Mouse (Mus musculus) kidney, postnatal 25 days (tissue): ENCODE results near the gene Soat1.
"Not testable (repeated sequence)": the region's sequence is repeated elsewhere in the genome, so short reads cannot be mapped to it uniquely, and the experiment has no call there.

ENCODE experiments used
- DNase-seq, 2 experiments: peaks; one replicate each; pipeline ENCODE4 v3.0.0; 2021; ENCODE audit warnings: mixed read lengths in 2 of 2

The Soat1 gene

DNA sequence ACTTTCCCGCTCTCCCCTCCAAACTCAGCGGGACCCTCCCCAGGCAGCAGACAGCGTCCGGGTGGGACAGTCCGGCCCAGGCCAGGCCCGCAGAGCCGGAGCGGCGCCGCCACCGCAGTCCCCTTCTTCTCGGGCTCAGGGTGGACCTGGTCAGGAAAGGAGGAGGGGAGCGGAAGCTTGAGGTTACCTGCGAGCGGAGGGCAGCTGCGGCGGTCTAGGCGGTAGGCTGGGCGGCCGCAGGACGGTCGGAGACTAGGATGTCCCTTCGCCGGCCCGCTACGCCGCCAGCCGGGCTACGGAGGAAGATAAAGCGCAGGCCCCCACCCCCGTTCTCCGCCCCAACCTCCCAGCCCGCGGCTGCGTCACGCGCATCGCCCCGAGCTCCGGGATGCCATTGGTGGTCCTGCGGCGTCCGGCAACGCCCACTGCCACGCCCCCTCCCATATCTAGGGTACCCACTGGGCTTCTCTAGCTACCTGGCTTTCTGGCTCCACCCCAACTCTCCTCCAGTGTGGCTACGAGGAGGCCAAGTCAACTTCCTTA is at the start of gene Soat1:
Gene Soat1, minus strand, starts transcription at position 371 of the 543 bp plus-strand sequence.
- peak; percentile 94 to 96 for DNase-seq

DNA sequence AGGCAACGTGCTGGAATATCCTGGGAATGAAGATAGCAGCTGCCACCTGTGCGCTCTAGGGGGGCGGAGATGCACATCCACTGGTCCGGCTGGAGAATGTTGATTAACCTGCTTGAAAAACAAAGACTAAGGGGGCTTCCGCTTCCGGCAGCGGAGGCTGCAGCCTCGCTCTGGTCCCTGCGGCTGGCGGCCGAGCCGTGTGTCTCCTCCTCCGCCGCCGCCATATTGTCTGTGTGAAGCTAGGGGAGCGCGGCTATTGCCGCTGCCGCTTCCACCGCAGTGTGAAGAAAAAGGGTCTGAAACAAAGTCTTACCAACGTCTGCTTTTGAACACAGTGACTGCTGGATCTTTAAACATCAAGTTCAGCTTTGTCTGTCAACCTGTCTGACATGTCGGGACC is 49.7 kb upstream of the Soat1 start, which contains the start of gene Gm10031:
Gene Gm10031, plus strand, starts transcription at position 171 of the 400 bp plus-strand sequence.
- DNase-seq: not testable (repeated sequence)

DNA sequence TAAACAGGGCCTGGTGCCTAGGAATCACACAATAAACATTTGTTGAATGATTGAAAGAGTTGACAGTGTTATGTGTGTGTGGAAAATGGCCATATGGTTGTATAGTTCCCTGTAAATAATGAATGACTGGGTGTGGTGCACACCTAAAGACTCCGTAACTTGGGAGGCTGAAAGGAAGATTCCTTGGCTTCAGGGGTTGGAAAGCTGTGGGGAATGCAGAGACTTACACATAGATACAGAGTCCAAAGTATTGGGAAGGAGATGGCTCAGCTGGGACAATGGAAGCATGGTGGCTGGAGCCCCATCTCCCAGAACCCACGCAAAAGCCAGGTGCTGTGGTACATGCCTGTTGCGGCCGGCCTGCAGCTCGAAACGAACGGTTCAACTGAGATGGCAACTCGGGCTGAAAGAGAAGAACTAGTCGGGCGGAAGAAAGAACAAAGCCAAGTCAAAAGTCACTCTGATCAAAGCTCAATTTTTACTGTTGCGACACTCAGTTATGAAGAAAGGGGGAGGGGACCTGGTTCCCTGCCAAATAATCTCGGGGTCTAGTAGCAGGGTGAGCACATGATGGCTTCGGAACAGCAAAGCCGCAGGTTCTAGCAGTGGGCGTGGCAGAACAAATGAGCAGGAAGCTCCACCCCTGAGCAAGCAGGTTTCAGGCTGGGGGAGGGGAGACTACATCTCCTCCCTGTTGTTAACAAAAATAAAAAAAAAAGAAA is 47.8 kb upstream of the Soat1 start:
- DNase-seq: peak; percentile 81 to 82

DNA sequence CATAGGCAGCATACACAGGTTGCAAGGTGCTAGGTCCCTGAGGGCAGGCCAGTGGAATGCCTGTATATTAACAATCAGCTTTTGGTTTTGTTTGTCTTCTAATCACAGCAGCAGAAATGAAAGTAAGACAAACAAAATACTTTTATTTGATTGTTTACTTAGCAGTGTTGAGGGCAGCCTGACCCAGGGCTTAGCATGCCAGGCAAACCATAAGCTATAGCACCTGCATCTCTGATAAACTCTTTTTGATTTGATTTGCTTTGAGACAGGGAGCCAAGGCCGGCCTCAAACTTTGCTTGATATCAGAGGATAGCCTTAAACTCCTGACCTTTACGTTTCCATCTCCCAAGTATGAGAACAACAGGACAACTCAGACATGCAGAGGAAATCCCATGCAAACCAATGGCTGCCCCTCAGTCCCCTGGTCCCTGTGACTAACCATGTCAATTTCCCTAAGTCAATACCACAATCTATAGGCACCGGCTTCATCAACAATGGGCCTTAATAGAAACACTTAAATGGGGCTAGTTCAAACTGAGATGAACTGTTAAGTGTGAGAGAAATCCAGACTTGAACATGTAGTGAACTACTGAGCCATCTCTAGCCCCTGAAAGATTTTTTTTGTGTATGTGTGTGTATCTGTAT is 46.1 kb upstream of the Soat1 start:
- DNase-seq: no peak

DNA sequence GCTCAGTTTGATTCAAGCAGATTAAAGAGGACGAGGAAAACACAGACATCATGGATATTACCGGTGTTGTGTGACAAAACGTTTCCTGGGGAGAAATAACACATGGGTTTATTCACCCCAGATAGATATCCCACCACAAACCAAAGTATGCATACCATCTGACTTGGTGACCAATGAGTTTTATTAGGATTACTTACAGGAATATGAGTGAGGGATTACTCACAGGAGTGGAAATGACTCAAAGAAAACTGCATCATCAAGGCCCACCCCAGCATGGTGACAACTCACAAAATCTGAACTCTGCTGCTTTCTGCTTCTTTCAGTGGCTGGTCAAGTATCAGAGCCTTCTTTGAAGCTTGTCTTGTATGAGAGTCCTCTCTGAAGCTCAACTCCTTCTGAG is 33.6 kb upstream of the Soat1 start:
- no peak for DNase-seq

DNA sequence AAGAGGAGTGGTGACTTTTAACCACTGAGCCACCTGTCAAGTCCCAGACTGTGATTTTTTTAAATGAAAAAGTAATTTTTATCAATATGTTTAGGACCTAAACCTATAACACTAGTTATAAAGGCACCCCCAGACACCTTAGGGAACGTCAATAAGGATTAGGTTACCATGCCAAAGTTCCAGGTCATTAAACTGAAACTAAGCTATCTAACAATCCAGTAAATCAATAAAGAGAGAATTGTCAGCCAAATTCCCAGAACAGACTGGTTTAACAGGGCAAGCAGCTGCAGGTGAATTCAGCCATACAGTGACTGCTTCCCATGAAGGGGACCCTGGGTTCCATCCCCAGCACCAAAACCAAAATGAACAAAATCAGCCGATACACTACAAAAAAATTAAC is 31.8 kb upstream of the Soat1 start:
- no peak for DNase-seq

DNA sequence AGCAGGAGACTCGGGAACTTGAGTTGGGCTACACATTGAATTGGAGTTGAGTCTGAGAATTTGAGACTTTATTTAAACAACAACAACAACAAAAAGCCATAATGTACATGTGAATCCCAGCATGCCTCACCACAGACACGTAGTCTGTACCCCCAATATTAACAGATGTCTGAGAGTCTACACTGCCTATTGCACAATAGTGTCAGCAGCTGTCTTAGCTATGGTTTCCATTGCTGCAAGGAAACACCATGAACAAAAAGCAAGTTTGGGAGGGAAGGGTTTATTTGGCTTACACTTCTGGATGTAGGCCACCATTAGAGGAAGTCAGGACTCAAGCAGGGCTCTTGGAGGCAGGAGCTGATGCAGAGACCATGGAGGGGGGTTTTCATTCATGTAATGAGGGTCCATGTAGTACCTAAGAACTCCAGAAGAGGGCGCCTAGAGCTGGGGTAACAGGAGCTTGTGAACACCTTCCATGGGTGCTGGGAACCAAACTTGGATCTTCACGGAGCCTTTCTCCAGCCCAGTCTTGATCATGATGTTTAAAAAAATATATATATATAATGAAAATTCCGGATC is 30.9 kb upstream of the Soat1 start:
- DNase-seq: no peak

DNA sequence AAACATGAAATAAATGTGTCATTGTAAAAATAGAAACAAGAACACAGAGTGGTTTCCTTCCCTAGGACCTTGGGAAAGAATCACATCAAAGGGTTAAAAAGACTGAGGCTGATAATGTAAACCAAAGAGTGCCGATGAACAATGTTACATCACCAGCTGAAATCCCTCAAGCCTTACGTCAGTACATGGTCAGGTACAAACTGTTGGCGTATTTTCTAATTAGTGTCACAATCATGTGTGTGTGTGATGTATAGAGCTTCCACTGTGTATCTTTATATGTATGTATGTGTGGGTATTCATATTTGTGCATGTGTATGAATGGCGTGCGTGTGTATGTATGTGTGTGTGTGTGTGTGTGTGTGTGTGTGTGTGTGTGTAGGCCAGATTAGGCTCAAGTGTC is 22.8 kb upstream of the Soat1 start:
- DNase-seq: no peak

DNA sequence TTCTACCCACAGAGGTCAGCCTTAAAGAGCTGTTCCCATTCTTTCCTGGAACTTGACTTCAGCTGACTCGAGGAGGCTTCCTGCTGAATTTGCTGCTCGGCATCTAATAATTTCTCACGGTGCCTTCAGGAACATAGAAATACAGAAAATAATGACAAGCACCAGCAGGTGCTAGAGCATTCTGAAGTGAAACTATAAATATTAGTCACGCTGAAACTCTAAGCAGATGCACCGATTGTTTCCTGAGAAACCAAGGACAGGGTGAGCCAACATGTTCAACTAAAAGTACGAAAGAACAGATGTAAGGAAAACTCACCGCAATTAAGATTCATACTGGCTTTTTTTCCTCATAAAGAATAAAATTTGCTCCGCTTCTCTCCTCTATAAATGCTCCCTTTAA is 20.9 kb upstream of the Soat1 start:
- no peak for DNase-seq

DNA sequence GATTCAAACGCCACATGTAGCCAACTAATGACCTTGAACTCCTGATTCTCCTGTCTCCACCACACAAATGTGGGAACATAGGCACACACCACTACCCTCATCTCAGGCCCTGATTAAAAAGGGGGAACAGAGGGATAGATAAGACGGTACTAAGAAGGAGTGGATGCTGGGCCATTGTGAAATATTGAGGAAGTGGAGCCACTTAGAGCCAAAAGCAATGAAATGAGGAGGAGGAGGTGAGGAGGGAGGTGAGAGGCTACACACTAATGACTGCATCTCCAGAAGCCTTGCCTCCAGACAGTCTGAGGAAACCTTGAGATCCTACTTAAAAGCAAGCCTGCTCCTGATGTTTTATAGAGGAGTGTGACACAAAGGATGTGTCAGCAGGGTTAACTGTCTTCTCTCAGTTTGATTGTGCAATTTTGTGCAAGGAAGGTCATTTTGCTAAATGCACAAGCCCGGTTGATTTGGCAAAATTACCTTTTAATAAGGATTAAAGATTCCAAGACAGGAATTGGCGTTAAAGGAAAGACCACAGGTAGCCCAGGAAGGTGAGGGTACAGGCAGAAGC is 17.2 kb upstream of the Soat1 start:
- no peak for DNase-seq

DNA sequence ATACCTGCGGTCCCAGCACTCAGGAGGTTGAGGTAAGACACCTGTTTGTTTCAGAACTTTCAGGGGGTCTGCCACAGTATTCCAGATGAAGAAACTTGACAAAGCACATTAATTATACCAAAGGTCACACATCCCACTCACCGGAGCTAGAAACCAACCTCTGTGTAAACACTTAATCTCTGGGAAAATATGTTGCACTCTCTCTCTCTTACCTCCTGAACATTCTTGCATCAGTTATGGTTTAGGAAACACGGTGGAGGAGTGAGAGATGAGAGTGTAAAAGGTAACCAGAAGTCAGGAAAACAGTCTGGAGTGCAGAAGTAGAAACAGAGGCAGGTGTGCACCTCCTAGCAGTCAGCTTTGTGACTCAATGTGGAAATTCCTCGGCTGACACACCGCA is 13.9 kb upstream of the Soat1 start:
- DNase-seq: no peak

DNA sequence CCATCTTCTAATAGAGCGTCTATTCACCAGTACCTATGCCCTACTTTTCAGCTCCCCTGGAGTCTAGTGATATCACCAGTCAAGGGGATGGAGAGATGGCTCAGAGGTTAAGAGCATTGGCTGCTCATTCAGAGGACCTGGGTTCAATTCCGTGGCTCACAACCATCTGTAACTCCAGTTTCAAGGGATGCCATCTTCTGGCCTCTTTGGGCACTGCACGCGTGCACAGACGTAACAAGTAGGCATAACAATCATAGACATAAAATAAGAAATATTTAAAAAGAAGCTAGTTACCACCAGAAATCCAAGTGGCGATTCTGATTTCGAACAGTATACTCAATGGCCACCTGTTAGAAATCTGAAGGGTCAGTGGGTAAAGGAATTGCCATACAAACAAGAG is 13.4 kb upstream of the Soat1 start:
- no peak for DNase-seq

DNA sequence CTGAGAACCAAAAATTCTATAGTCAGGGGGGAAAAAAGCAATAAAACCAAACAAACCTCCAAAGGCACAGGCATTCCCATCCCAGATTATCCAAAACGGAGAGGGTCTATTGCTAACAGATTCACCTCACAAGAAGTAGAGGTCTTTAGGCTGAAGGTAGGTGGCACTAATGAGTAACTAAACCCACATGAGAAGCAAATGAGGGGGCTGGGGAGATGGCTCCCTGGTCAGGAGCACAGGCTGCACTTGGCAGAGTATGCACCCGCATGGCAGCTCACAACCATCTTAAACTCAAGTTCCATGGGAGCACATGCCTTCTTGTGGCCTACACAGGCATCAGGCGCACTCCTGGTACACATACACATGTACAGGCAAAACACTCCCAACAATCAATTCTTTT is 7.7 kb upstream of the Soat1 start:
- DNase-seq: no peak

DNA sequence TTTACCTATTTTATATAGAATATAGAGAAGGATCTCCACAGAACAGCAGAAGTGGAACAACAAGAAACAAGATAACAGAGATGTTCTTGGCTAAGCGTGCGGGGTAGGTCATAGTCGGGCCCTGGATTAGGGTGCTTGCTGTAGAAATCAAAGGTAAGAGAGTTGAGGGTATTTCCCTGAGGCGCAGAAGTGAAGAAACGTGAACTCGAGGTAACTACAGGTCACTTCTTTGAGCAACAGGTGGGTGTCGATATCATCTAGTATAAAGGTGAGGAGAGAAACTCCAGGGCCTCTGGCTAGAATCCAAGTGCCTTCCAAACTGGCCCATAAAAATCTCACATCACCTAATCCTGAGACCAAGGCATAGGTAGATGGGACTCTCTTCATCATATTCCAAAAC is 2.4 kb upstream of the Soat1 start:
- no peak for DNase-seq

DNA sequence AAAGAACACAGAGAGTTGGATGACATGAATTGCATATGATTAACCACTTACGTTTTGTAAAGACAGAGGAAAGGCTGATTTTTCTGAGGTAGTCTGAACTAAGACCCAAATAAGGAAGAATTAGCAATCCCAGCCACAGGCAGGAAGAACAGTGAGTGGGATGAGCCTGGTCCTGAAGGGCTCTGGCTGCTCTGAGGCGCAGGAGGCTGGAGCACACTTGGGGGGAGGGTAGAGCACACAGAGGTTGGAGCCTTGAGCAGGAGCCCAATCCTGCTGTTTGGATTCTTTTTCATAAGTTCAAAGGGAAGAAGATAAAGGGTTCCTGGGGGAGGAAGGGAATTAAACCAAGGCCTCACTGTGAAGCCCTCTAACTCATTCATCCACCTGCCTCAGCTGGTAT is 1.9 kb upstream of the Soat1 start:
- no peak for DNase-seq

DNA sequence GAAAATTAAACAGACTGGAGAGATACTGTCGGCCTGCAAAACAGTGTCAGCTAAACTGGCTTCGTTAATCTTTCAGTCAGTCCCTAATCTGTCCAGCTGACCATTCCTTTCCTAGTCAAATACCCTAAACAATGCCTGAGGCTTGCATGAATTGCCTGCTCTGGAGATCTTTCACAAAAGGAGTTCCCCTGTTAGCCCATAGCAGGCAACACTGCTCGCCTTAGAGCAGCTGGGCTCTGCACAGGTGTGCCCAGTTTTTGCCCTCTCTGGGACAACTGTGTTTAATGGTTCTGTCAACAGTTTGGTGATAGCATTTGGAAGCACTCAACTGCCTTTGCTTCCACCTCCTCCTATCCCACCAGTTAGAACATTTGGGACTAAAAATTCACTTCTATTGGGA is 723 bp upstream of the Soat1 start:
- DNase-seq: no peak

DNA sequence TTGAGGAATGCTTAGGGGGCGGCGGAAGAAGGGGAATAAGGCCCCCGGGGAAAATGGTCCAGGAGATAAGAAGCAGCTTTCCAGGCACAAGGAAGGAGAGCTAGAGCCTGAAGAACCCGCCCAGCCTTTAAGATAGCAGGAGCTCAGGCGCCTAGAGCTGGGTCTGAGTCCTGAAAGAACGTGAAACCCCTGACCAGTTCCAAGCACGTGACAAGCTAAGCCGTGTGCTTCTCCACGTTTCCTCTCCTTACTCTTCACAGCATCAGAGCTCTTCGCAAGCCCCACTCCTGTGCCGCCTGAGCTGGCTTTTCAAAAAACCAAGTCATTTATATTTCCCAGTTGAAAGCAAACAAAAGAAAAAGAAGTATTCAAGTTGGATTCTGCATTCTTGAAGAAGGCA is 1.1 kb downstream of the Soat1 start:
- DNase-seq: peak; percentile 16 to 41

DNA sequence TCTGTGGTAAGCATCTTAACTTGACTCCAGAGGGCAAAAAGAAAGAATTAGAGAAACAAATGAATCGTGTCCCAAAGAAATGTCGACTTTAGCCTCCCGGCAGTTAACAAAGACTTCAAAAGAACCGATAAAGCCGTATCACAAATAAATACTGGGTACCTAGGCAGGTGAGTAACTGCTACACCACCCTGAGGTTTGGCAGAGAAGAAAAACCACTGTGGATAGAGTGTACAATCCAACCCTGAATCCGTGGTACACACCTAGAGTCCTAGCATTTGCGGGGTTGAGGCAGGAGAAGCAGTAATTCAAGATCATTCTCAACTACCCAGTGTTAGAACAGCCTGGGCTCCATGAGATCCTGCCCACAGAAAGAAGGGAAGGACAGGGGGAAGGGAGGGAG is 2.2 kb downstream of the Soat1 start:
- DNase-seq: no peak

DNA sequence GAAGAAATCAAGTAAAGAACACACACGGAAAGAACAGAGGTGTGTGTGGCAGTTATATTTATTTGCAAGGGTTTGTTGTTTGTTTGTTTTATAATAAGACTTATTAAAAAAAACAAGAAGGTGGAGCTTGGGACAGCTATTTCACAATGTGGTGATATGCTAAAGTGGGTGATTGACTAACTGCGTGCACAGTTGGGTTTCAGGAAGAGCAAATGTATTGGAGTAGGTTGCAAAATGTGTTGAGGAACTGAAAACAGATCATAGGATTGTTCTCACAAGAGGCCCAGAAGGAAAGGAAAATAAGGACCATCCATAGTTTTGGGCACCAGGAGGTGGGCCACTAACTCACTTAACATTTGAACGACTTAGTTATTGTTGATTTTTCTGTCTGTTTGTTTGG is 3.1 kb downstream of the Soat1 start:
- no peak for DNase-seq

DNA sequence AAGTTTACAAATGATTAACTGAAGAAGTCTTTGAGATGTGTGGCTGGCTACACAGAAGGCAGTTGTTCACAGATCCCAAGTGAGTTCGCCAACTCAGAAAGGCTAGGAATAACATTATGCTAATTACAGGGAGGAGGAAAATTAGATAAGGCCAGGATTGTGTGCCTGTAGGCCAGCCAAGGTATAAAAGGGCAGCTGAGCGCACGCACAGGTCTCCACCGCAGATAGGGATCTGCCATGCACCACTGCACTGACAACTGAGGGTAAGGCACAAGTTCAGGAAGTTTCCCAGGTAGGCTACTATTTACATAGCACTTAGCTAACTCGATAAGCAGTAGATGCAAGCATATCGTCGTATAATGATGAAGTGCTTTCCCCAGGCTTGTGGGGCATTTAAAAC is 3.6 kb downstream of the Soat1 start:
- peak in 1 of 2 experiments; percentile 51 for DNase-seq

DNA sequence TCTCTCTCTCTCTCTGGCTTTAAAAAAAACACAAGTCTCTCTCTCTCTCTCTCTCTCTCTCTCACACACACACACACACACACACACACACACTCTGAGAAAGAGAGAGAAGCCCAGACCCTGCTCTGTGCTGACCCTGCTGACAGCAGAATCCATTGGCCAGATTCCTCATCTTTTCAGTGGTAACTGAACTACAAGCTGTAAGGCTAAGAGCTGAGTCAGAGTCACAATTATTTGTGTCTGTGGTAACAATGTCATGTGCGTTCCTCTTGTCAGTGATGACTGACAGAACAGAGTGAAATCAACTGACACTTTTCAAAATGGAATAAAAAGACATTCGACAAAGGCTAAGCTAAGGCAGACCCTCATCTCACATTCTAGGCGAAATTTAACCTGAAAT is 5.6 kb downstream of the Soat1 start:
- DNase-seq: no peak

DNA sequence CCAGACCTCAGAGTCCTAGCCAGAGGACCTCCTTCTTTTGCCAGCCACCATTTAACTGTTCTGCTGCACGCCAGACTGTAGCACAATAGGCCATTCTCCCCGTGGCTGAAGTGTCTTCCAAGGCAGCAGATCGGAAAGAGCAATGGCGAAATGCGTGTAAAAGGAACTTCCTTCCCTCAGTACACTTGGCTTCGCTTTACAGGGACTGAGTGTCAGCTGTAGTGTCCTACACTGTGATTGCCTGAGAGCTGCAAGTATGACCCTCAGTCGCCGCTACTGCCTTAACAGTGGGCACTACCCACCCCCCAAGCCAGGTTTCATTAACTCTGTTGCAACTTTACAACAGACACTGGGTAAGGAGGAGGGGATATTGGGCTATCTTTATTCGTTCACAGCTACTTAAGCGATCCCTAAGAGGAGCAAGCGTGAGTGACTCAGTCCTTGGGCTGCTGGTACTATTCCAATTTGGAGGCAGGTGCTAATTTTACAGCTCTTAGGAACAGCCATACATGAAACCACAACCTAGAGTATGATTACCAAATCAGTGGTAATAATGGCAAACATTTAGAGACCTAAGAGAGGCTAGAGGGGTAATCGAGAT is 6.4 kb downstream of the Soat1 start:
- DNase-seq: no peak

DNA sequence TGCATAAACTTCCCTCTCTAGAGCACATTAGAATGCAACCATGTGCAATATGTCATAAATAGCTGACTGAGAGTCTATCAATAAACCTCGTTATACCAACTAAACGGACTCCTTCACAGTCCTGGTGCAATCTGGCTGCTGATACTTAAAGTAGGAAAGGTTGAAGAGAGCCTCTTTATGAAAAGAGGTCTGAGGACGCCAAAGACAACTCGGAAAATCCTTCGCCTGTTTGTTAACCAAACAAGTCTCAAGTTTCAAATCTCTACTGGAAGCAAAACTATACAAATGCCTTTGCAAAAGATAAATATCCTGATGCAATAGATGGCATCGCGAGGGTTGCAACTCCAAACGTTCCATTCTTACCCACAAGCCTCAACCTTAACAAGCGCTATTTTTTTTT is 9.2 kb downstream of the Soat1 start:
- DNase-seq: no peak
